Mouse (Mus musculus) inflammation-experienced regulatory T-cells, adult 6 months (primary cell): ENCODE results near the gene Purb. TPM values are rescaled to one million over a fixed set of nuclear protein-coding genes. Genes with fewer than 3 reads are reported as not detected.
"Not testable (repeated sequence)": the region's sequence is repeated elsewhere in the genome, so short reads cannot be mapped to it uniquely, and the experiment has no call there.

Source experiments
- ATAC-seq: one replicate; pipeline ENCODE4 v1.8.0; 2017
- polyA plus RNA-seq, 3 experiments: library from polyadenylated mRNA; unstranded; fragments of 100-300 nt; shearing (Covaris generic); gene quantifications; one replicate each; pipeline ENCODE4 v1.2.1; 2017

Gene Purb
- polyA plus RNA-seq, 3 experiments from 2014 or later: 21.0 to 26.1 (median 23.7) TPM

- no peak for ATAC-seq
These were observed 32.0 kb downstream of the Purb start for GRCm38 (mm10) chr11:6443727-6444076.

- no peak for ATAC-seq
These were observed 32.6 kb downstream of the Purb start for GRCm38 (mm10) chr11:6443102-6443501.

GRCm38 (mm10) chr11:6442566-6442965, 33.2 kb downstream of the Purb start:
- ATAC-seq: no peak

GRCm38 (mm10) chr11:6440171-6440570, 35.5 kb downstream of the Purb start:
- ATAC-seq: no peak

DNA sequence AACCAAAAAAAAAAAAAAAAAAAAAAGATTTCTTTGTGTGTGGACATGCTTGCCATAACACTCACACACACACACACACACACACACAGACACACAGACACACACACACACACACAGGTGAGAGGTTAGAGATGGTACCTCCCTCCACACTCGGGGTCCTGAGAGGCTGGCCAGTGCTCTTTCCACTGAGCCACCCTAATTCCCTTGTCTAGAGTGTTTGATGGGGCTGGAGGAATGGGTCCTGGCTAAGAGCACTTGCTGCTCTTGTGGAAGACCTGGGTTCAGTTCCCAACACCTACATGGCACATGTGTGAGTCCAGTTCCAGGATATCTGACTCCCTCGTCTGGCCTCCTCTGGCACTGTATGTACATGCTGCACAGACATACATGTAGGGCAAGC, 38.0 kb downstream of the Purb start:
- ATAC-seq: no peak

- ATAC-seq: peak; percentile 28
These were observed 39.3 kb downstream of the Purb start for GRCm38 (mm10) chr11:6436442-6436841.

- no peak for ATAC-seq
These were observed 45.5 kb downstream of the Purb start for GRCm38 (mm10) chr11:6430186-6430585.

DNA sequence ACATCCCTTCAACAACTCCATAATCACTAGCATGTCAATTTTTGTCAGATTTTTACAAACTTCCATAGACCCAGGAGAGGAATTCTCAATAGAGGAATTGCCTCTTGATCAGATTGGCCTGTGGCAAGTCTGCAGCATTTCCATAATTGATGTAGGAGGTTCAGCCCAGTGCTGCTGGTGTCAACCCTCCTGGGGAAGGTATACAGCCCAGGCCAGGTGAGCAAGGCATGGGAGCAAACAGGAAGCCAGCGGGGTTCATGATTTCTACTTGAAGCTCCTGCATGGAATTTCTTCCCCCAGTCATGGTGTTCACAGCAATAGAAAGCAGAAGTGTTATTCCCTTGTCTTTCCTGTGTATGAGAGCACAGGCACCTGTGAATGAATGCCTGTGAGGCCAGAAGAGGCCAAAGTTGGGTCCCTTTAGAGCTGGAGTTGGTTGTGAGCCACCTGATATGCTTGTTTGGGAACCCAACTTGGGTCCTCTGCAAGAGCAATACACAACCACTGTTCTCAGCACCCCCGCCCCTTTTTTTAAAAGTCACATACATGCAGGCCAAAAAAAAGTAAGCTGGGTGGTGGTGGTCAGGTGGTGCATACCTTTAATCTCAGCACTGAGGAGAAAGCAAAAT, 54.9 kb downstream of the Purb start:
- ATAC-seq: no peak

GRCm38 (mm10) chr11:6420283-6420703, 55.4 kb downstream of the Purb start:
- ATAC-seq: no peak

DNA sequence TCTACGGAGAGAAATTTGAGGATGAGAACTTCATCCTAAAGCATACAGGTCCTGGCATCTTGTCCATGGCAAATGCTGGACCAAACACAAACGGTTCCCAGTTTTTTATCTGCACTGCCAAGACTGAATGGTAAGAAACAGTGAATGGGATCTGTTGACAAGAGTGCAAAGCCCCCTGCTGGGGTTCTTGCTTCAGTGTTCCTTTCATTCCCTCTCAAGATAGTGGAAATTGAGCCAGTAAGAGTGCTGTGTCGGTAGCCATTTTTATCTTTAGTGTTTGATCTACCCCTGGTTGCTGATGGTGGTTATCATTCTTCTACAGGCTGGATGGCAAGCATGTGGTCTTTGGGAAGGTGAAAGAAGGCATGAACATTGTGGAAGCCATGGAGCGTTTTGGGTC, 56.6 kb downstream of the Purb start:
- ATAC-seq: not testable (repeated sequence)

GRCm38 (mm10) chr11:6418751-6419150, 57.0 kb downstream of the Purb start:
- ATAC-seq: no peak

Other genes starting within 250 kb of the Purb start
- not detected for gene Npc1l1, start 245.8 kb downstream of the Purb start, polyA plus RNA-seq
- gene Ddx56, start 208.1 kb downstream of the Purb start, polyA plus RNA-seq: 100 to 1,000 TPM in 1 of 3 experiments, 10 to 100 TPM in 2; 58.0 to 107 (median 96.8) TPM
- gene Tmed4, start 201.0 kb downstream of the Purb start, polyA plus RNA-seq: 10 to 100 TPM; 53.4 to 93.7 (median 81.4) TPM
- 100 to 1,000 TPM; 132 to 161 (median 134) TPM for gene Ogdh, start 184.3 kb downstream of the Purb start, polyA plus RNA-seq
- gene Zmiz2, start 86.8 kb downstream of the Purb start, polyA plus RNA-seq: 10 to 100 TPM; 40.6 to 60.2 (median 44.9) TPM
- 1,000 to 10,000 TPM; 2,486 to 3,282 (median 2,929) TPM for gene Ppia, start 60.5 kb downstream of the Purb start, polyA plus RNA-seq
- 100 to 1,000 TPM; 131 to 311 (median 156) TPM for gene H2afv, start 31.5 kb downstream of the Purb start, polyA plus RNA-seq
- 100 to 1,000 TPM; 117 to 248 (median 132) TPM for gene Myo1g, start 45.0 kb upstream of the Purb start, polyA plus RNA-seq
- gene Ccm2, start 71.0 kb upstream of the Purb start, polyA plus RNA-seq: 100 to 1,000 TPM in 2 of 3 experiments, 10 to 100 TPM in 1; 98.6 to 202 (median 183) TPM
- gene Nacad, start 130.1 kb upstream of the Purb start, polyA plus RNA-seq: not detected
- 10 to 100 TPM; 29.0 to 32.2 (median 31.4) TPM for gene Tbrg4, start 150.2 kb upstream of the Purb start, polyA plus RNA-seq
- not detected for gene Wap, start 162.7 kb upstream of the Purb start, polyA plus RNA-seq
- gene Ramp3, start 182.6 kb upstream of the Purb start, polyA plus RNA-seq: 1 to 10 TPM; 4.2 to 6.8 (median 5.6) TPM